Mouse (Mus musculus): ENCODE measurements around the gene Exosc8. TPM values are rescaled to one million over a fixed set of nuclear protein-coding genes. Genes with fewer than 3 reads are reported as not detected.
"Not testable (repeated sequence)": the region's sequence is repeated elsewhere in the genome, so short reads cannot be mapped to it uniquely, and the experiment has no call there.

Gene Exosc8
- total RNA-seq (2022) = 10 to 100 TPM; 31.9 to 36.9 (median 34.7) TPM

DNA sequence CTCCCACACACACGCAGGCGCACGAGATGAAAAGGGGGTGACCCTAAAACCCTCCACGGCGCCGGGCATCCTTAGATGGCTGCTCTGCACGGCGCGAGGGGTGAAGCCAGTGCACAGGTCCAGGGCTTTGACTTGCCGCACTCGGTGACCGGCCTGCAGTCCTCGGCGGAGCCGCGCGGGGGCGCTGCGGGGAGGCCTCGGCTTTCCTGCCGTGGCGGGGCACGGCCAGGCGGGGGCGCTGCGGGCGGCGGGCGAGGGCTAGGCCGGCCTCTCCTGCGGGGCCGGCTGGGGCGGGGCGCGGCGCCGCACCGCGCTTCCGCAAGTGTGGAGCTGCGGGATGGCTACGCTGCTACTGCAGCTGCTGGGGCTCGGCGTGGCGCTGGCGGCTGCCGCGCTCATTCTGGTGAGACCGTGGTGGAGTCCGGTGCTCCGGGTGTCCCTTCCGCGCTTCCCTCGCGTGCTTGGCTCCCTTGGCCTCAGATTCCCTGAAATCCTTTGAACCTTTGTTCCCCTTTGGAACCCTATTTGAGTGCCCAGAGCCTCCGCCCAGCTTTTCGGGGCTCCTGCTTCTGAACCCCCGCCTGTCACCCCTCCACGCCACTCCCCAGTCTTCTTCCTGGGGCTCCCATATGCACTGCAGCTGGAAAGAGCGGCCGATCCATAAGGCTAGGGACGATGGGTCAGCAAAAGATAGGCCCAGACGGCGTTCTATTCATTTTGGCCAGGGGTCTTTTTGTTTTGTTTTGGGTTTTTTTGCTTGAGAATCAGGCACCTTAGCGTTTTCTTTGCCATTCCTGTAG is at the start of gene Exosc8, which contains the start of gene Alg5:
TSS of gene Exosc8 (minus strand) at position 147 of the 800 bp plus-strand sequence.
TSS of gene Alg5 (plus strand) at position 293 of the 800 bp plus-strand sequence.
- DNase-seq (ENCODE audit: low spot score in 2 of 2) = peak; percentile 76 to 95

DNA sequence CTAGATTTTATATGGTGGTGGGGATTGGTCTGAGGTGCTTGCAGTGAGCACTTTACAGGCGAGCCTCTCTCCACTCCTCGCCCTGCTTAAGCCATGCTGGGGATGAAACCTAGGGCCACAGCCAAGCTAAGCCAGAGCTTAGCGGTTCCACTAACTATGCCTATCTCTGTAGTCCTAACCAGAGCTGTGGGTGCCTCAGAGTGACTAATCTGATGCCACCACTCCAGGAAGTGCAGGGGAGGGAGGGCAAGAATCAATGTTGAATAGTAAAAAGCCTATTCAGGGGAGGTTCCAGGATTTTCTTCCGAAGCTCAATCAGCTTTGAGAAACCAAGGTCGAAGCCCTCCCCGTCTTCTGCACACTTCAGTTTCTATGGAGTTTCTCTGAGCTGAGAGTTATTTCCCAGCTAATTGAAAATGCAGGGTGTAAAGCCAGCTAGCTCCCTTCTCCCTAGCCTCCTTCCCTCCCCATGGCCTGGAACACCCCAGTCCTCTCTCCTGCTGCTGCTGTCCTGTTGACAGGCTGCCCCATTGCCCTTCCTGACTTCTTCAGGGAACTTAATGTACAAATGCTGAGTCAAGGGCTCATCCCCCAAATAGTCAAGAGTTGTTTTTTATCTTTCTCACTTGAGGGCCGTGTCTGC is 40.9 kb upstream of the Exosc8 start:
- DNase-seq (ENCODE audit: low spot score in 2 of 2) = no peak

DNA sequence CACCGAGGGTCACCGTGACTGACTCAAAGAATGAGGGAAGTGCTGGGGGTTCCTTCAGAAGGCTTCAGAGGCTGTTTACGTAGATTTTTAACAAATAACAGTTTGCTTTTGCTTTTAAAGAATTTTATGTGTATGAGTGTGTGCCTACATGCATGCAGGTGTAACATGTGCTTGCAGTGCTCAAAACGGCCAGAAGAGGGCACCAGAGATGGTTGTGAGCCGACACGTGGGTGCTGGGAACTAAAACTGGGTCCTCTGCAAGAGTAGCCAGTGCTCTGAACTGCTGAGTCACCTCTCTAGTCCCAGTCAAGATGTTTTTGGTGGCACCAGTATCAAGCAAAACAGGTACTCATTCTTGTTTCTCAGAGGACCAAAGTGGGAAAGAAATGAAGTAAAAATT is 38.4 kb upstream of the Exosc8 start:
- no peak for DNase-seq (ENCODE audit: low spot score in 2 of 2)

DNA sequence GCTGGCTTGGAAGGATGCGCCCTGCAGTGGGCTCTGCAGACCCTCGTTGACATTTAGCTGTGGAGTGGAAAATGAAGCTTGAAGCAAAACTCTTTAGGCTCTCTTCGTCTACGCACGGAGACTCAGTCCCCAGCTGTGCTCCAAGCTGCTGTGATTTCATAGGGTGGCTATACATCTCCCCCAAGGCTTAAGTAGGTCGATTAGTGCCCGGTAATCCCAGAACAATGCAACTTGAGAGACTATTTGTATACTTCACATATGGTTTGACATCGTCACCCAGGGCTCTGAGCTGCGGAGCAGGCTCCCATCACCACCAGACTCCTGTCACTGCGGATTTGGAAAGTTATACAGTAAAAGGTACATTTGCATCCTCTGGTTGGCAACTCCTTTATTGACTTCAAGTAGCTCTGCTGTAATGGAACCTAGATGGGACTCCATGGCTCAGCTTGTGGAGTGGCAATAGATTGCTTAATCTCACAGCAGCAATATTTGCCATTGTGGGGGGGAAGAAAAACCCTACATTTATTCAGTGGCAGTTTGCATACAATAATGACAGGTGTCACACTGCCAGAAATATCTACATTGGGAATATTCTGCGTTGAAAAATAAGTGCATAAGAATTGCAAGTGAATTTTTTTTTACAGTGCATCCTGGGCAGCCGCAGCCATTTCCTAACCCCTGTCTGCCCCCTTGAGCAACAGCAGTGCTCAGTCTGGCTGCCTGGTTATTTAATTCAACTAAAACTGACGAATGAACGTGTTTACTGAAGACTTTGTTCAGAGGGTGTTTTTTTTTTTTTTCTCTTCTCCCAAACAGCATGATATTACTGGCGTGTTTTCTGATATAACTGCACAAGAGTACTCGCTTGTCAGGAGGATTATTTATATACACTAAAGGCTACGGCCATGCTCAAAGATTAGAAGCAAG is 34.4 kb upstream of the Exosc8 start:
- no peak for DNase-seq (ENCODE audit: low spot score in 2 of 2)

DNA sequence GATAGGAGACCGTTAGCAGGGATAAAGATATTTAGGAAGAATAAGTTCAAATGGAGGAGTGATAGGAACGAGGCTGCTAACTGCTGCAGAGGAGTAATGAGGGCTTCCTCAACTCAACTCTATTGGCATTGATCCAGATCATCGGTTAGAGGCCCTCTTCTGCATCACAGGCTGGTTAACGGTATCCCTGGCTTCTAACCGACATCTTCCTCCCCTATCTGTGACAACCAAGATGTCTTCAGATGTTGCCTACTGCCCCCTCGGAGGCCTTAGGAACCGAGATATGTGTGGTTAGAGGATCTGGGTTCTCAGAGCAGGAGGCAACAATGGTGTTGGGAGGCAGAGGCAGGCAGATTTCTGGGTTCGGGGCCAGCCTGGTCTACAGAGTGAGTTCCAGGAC is 33.4 kb upstream of the Exosc8 start:
- no peak for DNase-seq (ENCODE audit: low spot score in 2 of 2)

DNA sequence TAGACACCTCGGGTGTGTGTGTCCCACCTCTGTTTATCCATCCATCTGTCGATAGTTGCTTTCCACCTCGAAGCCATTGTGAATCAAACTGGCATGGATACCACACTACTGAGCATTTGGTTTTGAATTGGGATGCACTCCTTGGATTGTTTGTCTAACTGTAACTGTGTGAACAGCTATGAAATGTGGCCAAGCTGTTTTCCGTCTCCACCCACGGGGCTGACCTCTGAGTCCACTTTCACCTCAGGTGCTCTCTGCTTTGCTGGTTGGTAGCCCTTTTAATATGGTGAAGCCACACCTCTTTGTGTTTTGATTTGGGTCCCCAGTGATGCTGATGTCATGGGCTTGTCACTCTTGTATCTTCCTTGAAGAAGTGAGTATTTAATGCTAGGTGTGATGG is 31.6 kb upstream of the Exosc8 start:
- DNase-seq (ENCODE audit: low spot score in 2 of 2) = no peak

DNA sequence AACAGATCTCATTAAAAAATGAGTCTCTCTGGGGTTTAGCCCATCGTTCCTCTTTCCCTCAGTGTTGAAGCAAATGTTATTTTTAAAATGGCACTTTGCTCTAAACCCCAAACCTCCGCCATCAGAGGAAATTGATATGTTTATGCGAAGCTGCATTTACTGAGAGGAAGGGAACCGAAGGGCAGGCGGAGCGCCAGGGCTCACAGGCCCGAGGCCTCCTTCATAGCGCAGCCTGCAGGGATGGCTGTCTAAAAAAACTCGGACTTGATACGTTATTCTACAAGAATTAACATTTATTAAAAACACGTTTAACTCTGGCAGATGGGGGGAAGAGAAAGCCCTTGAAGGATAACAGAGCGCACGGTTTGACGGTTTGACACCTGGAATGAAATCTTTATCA is 30.8 kb upstream of the Exosc8 start:
- DNase-seq (ENCODE audit: low spot score in 2 of 2) = no peak

DNA sequence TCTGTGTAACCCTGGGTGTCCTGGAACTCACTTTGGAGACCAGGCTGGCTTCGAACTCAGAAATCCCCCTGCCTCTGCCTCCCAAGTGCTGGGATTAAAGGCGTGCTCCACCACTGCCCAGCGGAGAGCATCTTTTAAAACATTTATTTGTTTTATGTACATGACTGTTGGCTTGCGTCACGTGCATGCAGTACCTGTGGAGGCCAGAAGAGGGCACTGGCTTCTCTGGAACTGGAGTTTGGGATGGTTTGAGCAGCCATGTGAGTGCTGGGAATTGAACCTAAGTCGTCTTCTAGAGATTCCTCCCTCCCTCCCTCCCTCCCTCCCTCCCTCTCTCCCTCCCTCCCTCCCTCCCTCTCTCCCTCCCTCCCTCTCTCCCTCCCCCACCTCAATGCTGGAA is 30.3 kb upstream of the Exosc8 start:
- DNase-seq (ENCODE audit: low spot score in 2 of 2) = not testable (repeated sequence)

DNA sequence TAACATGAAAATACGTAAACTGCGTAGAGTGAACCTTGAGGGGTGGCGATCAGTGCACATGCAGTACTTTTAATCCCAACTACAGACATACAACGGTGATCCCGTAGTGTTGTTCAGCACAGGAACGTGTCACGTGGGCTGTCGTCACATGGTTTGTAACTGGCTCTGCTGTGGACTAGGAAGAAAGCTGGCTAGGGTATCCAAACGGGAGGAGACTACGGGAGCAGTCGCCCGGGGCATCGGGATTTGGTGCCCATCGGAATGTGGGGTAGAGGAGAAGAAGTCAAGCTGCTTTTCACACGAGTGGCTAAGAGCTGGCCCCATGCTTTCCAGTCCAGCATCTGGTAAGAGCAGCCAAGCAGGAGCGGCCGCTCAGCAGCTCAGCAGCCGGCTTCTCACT is 29.2 kb upstream of the Exosc8 start:
- peak in 1 of 2 experiments; percentile 18 for DNase-seq (ENCODE audit: low spot score in 2 of 2)

DNA sequence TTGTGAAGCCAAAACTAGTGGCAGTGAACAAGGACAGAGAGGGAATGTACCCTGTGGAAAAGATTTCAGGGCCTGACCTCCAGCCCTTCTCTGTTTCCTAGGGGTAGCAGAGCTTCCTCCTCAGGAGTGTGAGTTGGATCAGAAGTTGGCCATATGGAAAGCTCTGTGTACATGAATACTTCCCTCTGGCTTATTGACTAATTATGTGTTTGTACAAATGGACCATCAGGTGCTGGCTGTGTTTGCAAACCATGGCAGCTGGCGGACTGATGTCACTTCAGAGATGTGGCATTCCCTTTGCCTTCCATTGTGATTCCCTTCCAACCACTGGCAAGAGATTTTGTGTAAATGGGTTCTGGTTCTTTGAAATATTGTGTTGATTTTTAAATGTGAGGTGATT is 26.1 kb upstream of the Exosc8 start:
- DNase-seq (ENCODE audit: low spot score in 2 of 2) = no peak

DNA sequence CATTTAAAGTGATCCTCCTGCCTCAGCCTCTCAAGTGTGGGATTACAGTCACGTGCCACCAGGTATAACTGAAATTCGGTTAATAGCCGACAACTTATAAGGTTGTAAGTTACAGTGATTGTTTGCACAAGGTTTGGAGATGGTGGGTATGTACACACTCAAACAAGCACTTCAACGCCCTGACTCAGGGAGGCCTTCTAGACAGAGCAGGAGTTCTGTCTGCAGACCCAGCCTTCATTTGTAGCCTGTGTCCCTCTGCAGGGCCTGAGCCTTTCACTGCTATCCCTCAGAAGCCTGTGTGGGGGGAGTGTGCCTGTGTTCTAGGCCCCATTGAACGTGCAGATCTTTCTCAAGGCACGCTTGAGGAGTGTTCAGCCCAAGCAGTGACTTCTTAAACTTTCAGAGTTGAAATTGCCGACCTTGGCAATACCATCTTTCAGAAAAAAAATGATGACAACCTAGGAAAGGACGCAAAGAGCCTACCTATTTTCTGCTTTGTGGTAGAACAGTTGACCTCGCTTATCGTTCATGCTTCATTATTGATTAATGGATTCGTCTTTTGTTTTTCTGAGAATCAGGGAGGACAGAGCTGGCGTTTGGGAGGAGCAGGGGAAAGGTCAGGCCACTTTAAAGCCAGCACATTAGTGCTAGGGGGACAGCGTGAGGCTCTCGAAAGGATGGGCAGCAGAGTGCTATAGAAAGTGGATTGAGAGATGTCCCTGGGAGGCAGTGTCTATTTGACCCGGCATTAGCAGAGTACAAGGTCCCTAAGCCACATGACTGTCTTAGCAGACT is 25.3 kb upstream of the Exosc8 start:
- no peak for DNase-seq (ENCODE audit: low spot score in 2 of 2)

DNA sequence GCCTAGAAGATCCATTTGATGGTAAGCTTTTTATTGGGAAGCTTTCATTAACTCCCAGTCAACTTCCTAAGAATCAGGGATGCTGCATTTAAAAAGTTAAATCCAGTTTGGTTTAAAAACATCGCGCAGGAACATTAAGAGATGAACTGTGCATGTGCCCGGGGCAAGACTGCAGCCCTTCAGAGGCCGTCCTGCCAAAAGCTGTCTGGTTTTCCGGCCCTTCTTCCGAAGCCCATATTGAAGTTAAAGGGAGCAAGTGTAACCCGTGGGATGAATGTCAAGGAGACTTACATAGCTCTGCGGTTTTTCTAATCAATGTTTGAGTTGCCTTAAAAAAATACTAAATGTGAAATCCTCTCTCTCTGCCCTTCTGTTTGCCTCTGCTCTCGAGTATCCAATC is 24.0 kb upstream of the Exosc8 start:
- DNase-seq (ENCODE audit: low spot score in 2 of 2) = no peak

DNA sequence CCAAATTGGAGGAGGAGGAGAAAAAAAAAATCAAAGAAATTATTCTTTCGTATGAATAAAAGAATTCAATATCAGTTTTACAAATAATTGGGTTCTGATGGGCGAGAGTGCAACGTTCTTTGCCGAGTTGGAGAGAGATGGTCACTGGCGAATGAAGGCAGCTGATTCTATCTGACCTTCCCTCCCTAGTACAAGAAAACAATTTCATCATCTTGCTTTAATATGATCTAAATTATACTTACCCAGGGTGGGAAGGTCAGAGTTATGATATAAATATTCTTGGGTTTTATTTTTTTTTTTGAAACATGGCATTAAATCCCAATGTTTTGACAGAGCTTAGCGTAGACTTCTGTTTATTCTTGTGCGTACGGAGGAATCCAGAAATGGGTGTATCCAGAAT is 22.3 kb upstream of the Exosc8 start:
- DNase-seq (ENCODE audit: low spot score in 2 of 2) = no peak

DNA sequence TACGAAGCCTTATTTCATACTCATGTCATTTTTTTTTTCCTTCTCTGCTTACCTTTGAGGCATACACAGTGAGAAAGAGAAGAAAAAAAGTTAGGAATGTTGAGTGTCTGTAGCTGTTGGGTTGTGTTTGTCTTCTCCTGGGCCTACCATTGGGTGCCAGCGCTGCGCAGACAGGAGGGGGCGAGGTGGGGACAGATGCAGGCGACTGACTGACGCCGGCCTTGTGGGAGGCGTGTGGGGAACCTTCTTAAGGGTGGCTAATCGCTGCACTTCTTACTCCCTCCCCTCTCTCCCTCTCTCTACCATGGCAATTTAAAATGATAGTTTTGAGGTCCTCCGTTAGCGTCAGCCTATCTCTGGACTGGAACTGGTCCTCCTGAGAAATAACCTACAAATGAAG is 20.9 kb upstream of the Exosc8 start:
- DNase-seq (ENCODE audit: low spot score in 2 of 2) = peak in 1 of 2 experiments; percentile 51

DNA sequence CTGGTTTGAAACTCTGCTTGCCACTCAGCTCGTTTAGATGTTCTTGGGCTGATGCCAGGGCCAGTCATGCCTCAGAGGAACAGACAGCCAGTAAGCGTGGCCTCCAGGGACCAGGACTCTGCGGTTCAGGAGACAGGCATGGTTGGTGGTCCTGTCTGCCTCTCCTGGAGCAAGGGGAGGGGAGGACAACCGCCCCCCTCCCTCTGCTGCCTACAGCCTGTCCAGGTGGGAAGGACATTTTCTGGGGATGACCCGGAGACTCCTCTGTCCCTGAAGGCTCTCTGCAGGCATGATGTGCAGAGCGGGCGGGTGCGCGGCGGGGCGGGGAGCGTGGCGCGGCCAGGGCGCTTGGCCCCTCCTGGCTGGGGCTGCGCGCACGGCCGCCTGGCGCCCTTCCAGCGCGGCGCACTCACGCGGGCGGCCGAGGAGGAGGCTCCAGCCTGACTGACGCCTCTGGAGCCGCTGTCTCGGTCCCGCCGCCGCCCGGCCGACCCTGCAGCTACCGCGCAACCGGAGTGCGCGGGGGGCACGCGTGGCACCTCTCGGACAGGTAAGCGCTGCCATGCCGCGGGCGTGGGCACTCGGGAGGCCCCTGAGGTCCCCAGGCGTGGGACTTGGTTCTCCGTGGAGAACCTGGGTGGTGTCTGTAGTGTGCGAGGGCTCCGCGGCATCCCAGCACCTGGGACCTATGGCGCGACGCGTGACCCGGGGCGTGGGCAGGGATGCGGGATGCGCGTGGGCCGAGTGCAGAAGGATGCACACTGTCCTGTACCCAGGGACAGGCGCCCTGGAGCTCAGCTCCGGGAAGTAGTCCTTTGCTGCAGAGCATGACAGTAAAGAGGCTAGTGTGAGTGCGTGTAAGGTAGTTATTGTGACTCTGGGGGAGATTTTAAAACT is 20.2 kb upstream of the Exosc8 start, which contains the start of gene Smad9:
TSS of gene Smad9 (plus strand) at position 438 of the 897 bp plus-strand sequence.
- peak; percentile 54 for DNase-seq (ENCODE audit: low spot score in 2 of 2)

DNA sequence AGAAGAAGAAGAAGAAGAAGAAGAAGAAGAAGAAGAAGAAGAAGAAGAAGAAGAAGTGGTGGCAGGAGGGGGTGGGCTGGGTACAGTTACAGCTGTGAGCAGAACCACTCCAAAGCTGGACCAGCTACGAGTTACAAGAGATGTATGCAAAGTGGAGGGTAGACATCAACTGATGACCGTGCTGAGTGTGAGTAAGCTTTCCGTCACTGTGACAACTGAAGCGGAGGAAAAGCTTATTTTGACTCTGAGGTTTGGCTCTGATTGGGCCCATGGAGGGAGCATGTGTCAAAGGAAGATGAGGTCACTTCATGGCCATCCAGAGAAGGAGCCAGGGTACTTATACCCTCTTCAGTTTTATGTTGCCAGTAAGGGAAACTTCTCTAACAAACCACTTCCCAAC is 18.2 kb upstream of the Exosc8 start:
- no peak for DNase-seq (ENCODE audit: low spot score in 2 of 2)

DNA sequence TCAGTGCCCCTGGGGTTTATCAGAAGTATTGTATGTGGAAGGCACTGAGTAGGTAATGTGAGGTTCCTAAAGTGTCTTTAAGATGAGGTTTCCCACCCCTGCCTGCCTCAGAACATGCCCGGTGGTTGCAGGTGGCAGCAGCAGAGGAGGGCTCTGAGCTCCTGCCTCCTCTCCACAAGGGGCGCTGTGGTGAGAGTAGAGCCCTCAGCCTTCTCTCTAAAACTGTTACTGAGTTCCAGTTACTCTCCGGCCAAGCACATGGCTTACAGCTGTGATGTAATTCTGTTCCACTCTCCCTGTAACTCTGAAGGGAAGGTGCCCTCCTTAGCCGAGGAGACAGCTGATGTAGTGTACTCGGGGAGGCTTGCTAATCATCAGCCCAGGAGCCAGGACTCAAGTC is 10.6 kb upstream of the Exosc8 start:
- no peak for DNase-seq (ENCODE audit: low spot score in 2 of 2)

DNA sequence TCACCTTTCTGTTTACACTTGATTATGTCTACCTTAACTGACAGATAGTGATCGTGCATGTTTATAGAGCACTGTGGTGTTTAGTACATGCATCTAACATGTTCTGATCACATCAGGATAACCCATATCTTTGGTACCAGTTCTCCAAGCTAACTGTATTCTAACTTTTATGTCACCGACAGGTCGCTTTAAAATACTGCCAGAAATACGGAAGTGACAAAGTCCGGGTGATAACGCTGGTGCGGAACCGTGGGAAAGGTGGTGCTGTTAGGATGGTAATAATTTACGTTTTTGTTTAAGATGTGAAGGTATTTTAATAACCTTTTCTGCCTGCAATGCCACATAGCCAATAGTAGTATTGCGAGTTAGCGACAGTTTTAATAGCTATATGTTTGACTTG is 6.8 kb upstream of the Exosc8 start:
- DNase-seq (ENCODE audit: low spot score in 2 of 2) = no peak

DNA sequence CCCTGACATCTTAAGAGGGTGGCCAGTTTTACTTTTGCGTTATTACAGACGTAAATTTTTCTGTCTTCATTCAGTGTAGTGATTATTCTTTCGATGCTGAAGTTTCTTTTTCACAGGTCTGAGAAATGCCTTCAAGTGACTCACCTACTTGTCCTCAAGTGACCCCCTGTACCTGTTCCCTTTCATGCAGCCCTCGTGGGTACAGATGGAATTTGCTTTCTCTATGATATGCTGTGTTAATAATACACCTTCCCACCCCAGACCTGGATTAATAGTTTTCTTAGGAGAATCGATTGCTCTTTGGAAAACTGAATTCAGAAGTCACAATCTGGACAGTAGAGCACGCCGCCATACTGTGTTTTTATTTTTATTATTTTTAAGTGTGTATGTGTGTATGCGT is 2.1 kb upstream of the Exosc8 start:
- no peak for DNase-seq (ENCODE audit: low spot score in 2 of 2)
